Mouse (Mus musculus): ENCODE measurements around the gene Myo1d.

Myo1d gene

GRCm38 (mm10) chr11:80532966-80533365 is 246.9 kb downstream of the Myo1d start:
- DNase-seq, result no peak

GRCm38 (mm10) chr11:80529149-80529548 is 250.7 kb downstream of the Myo1d start:
- DNase-seq, result no peak

GRCm38 (mm10) chr11:80527697-80528096 is 252.1 kb downstream of the Myo1d start:
- no peak for DNase-seq

- DNase-seq, result no peak
These were observed 255.6 kb downstream of the Myo1d start for GRCm38 (mm10) chr11:80524213-80524612.

- peak; percentile 94 for DNase-seq
These were observed 256.4 kb downstream of the Myo1d start for GRCm38 (mm10) chr11:80523410-80523809.

GRCm38 (mm10) chr11:80522852-80523251 is 257.0 kb downstream of the Myo1d start:
- DNase-seq, result peak; percentile 91

GRCm38 (mm10) chr11:80521148-80521547 is 258.7 kb downstream of the Myo1d start:
- DNase-seq, result no peak

- no peak for DNase-seq
These were observed 261.1 kb downstream of the Myo1d start for GRCm38 (mm10) chr11:80518421-80519367.

- no peak for DNase-seq
These were observed 263.9 kb downstream of the Myo1d start for GRCm38 (mm10) chr11:80515895-80516294.

- DNase-seq, result no peak
These were observed 264.5 kb downstream of the Myo1d start for GRCm38 (mm10) chr11:80515346-80515745.

- DNase-seq, result no peak
These were observed 266.0 kb downstream of the Myo1d start for GRCm38 (mm10) chr11:80513796-80514195.

- no peak for DNase-seq
These were observed 267.3 kb downstream of the Myo1d start for GRCm38 (mm10) chr11:80512313-80513056.

GRCm38 (mm10) chr11:80510124-80510523 is 269.7 kb downstream of the Myo1d start:
- DNase-seq, result no peak

GRCm38 (mm10) chr11:80509176-80509506 is 270.7 kb downstream of the Myo1d start:
- DNase-seq, result no peak

- peak; percentile 94 for DNase-seq
These were observed 271.3 kb downstream of the Myo1d start for GRCm38 (mm10) chr11:80508361-80509175.

GRCm38 (mm10) chr11:80507791-80508190 is 272.0 kb downstream of the Myo1d start:
- no peak for DNase-seq

- DNase-seq, result no peak
These were observed 273.3 kb downstream of the Myo1d start for GRCm38 (mm10) chr11:80506483-80506882.

GRCm38 (mm10) chr11:80505581-80505980 is 274.2 kb downstream of the Myo1d start:
- no peak for DNase-seq

GRCm38 (mm10) chr11:80504519-80505385 is 275.1 kb downstream of the Myo1d start:
- no peak for DNase-seq

GRCm38 (mm10) chr11:80503726-80504452 is 275.9 kb downstream of the Myo1d start:
- no peak for DNase-seq

GRCm38 (mm10) chr11:80503281-80503680 is 276.5 kb downstream of the Myo1d start:
- no peak for DNase-seq
